Mouse (Mus musculus) forebrain, embryonic 11.5 days (tissue): ENCODE results near the gene 2900026A02Rik. TPM values are rescaled to one million over a fixed set of nuclear protein-coding genes. Genes with fewer than 3 reads are reported as not detected.

Experiments used
- ATAC-seq: fragments of 200-750 bp; cut with Nextera tagmentation; replicated peaks from 2 replicates; pipeline ENCODE4 v1.8.0; 2017; ENCODE audit warnings: moderate TSS enrichment; ENCODE audit not compliant: low FRiP score
- DNase-seq: peaks from one replicate; pipeline ENCODE4 v3.0.0-alpha.2; 2017; ENCODE audit warnings: low spot score
- H3K27ac ChIP-seq: fragments of 300-500 bp; sonication (generic); 2 replicates; pipeline ENCODE4 v1.5.1; 2014; ENCODE audit warnings: low read depth, low read length
- H3K27me3 ChIP-seq: fragments of 300-500 bp; sonication (generic); 2 replicates; pipeline ENCODE4 v1.6.1; 2014; ENCODE audit warnings: mild to moderate bottlenecking, low read length, mixed read lengths; ENCODE audit not compliant: control insufficient read depth, insufficient read depth
- H3K36me3 ChIP-seq: fragments of 300-500 bp; sonication (generic); 2 replicates; pipeline ENCODE4 v1.6.1; 2014; ENCODE audit warnings: mild to moderate bottlenecking, low read length, moderate library complexity, mixed read lengths; ENCODE audit not compliant: control insufficient read depth, insufficient read depth
- H3K4me1 ChIP-seq: fragments of 300-500 bp; sonication (generic); replicated peaks from 2 replicates; pipeline ENCODE4 v1.6.1; 2014; ENCODE audit warnings: low read length, mixed read lengths; ENCODE audit not compliant: control insufficient read depth, insufficient read depth
- H3K4me2 ChIP-seq: fragments of 300-500 bp; sonication (generic); 2 replicates; pipeline ENCODE4 v1.6.1; 2014; ENCODE audit warnings: low read depth, mild to moderate bottlenecking, low read length, moderate library complexity, mixed read lengths; ENCODE audit not compliant: severe bottlenecking
- H3K4me3 ChIP-seq: fragments of 300-500 bp; sonication (generic); 2 replicates; pipeline ENCODE4 v1.5.1; 2014; ENCODE audit warnings: low read depth, low read length
- H3K9ac ChIP-seq: fragments of 300-500 bp; sonication (generic); 2 replicates; pipeline ENCODE4 v1.6.1; 2014; ENCODE audit warnings: low read length
- H3K9me3 ChIP-seq: fragments of 300-500 bp; sonication (generic); 2 replicates; pipeline ENCODE4 v1.6.1; 2016; ENCODE audit warnings: low read length, mixed read lengths; ENCODE audit not compliant: control insufficient read depth
- WGBS: fragments of 180-500 bp; shearing (Covaris S2); extraction: QIAGEN DNeasy Blood & Tissue Kit; methylation state at CpG from one replicate; pipeline ENCODE4 v1.1.7; 2014; 5-methylcytosine and 5-hydroxymethylcytosine counted together
- polyA plus RNA-seq: library from polyadenylated mRNA; unstranded; fragments of >200 nt; fragmentation: Nextera tagmentation; extraction: Ambion mirVana; gene quantifications from 2 replicates; pipeline ENCODE4 v1.2.1, GENCODE M21; 2014

The 2900026A02Rik gene
- polyA plus RNA-seq, 1 experiment from 2014 or later = 3.4 TPM

DNA sequence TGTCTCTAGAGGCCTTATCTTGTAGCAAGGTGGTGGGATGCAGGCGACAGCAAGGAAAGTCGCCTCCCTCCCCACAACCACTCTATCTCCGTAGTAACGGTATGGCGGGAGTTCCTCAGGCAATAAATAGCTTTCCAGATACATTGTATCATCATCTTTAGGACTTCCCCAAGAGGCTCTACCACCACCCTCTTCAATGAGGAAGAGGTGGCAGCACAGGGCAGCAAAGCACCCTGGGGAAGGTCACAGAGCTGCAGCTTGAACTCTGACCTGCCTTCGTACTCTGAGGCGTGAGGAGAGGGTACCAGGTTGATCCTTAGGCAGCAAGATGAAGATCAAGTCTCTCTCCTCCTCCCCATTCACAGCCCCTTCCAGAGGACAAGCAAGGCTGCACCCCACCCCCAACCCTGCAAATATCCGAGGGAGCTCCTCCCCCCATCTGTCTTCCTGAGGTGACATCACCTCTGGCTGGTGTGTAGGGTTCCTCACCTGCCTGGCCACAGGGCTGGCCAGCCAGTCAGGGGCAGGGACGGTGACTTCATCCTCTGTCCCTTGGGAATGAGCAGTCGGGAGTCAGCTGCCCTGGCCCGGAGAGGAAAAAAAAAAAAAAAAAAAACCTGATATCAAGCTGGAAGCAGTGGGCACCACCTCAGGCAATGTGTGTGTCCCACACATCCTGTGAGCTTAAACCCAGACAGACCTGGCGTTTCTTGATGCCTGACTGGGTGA, 98.5 kb downstream of the 2900026A02Rik start:
- Histone ChIP-seq H3K4me3 (no peak overlapping the region), H3K4me2 (no peak overlapping the region), H3K9ac (no peak overlapping the region), H3K27ac (no peak overlapping the region), H3K36me3 (no peaks in the 10 kb centered on the region), H3K27me3 (no peaks in the 10 kb centered on the region), H3K9me3 (no peaks in the 10 kb centered on the region), H3K4me1 (0 out of 2 replicates have a peak, but pooled peaks cover 5% of the 10 kb centered on the region)
- DNase-seq = no peak
- ATAC-seq = no peak
- 56% methylated on average over 12 of the region's 12 CpGs for WGBS

GRCm38 (mm10) chr5:113121591-113121875, 99.5 kb downstream of the 2900026A02Rik start:
- no peak overlapping the region for H3K27ac ChIP-seq

GRCm38 (mm10) chr5:113120741-113121590, 100.1 kb downstream of the 2900026A02Rik start:
- H3K9me3 ChIP-seq = no peaks in the 10 kb centered on the region
- no peak for ATAC-seq
- H3K27me3 ChIP-seq = no peaks in the 10 kb centered on the region
- H3K4me2 ChIP-seq = no peak overlapping the region
- DNase-seq = no peak
- no peaks in the 10 kb centered on the region for H3K36me3 ChIP-seq
- H3K9ac ChIP-seq = no peak overlapping the region; the same call in 1 of the 2 replicates
- H3K4me3 ChIP-seq = no peak overlapping the region
- 0 out of 2 replicates have a peak, but pooled peaks cover 5% of the 10 kb centered on the region for H3K4me1 ChIP-seq
- 46% methylated on average over 15 of the region's 15 CpGs for WGBS
- H3K27ac ChIP-seq = no peak overlapping the region

More at GRCm38 (mm10) chr5:113121591-113121875, 99.5 kb downstream of the 2900026A02Rik start:
- H3K9ac ChIP-seq = no peak overlapping the region
- no peaks in the 10 kb centered on the region for H3K36me3 ChIP-seq
- 0 out of 2 replicates have a peak, but pooled peaks cover 5% of the 10 kb centered on the region for H3K4me1 ChIP-seq
- ATAC-seq (no peak), DNase-seq (no peak)
- no peaks in the 10 kb centered on the region for H3K9me3 ChIP-seq
- H3K4me2 ChIP-seq = no peak overlapping the region
- no peak overlapping the region for H3K4me3 ChIP-seq
- 67% methylated on average over 6 of the region's 6 CpGs for WGBS
- no peaks in the 10 kb centered on the region for H3K27me3 ChIP-seq

DNA sequence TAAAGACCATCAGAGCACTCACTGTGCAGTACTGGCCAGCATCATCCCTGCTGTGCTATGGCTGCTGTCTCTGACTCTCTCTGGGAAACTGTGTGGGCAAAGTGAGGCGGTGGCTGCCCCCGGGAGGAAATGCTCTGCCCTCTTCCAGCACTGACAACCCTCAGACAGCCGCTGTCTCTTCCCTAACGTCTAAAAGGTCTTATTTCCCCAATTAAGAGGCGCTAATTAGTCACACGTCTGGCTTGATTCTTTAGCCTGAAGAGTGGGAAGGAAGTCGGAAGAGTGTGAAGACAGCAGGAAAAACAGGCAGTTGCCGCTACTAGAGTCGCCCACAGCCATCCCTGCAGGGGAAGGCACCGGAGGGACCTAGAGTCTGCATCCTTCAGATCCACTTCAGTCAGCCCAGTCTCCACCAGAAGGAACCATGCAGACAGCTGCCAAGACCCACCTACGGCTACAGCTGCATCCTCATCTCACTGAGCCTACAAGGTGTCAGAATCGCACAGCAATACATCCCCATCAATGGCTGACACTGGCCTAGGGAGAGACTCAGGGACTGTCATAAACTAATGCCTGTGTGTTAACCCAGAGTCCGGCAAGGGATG, 101.1 kb downstream of the 2900026A02Rik start:
- WGBS = 40% methylated on average over 13 of the region's 13 CpGs

DNA sequence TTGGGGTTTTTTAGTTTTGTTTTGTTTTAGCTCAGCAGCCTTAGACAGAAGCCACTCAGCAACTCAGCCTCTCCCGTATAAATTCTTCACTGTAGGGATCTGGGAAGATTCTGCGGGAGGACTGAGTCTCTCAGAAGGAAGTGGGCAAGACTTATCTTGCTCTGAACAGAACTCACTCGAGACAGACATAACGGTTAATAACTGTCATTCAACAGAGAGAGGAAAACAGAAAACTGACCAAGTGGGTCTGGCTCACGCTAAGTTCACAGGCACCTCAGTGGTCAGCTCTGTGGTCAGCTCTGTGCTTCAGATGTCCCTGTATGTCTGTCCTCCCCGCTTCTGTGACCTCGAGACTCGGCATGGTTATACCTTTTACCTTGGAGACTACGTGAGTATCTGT, 101.7 kb downstream of the 2900026A02Rik start:
- Histone ChIP-seq H3K4me2 (no peak overlapping the region), H3K9me3 (no peaks in the 10 kb centered on the region), H3K4me3 (no peak overlapping the region), H3K9ac (no peak overlapping the region), H3K36me3 (no peaks in the 10 kb centered on the region), H3K27me3 (no peaks in the 10 kb centered on the region), H3K27ac (no peak overlapping the region), H3K4me1 (0 out of 2 replicates have a peak, but pooled peaks cover 5% of the 10 kb centered on the region)
- 89% methylated on average over 9 of the region's 9 CpGs for WGBS
- DNase-seq (no peak), ATAC-seq (no peak)

More for the DNA sequence above, 101.1 kb downstream of the 2900026A02Rik start:
- Histone ChIP-seq H3K4me1 (0 out of 2 replicates have a peak, but pooled peaks cover 5% of the 10 kb centered on the region), H3K36me3 (no peaks in the 10 kb centered on the region), H3K27me3 (no peaks in the 10 kb centered on the region), H3K4me3 (no peak overlapping the region), H3K27ac (no peak overlapping the region), H3K9me3 (no peaks in the 10 kb centered on the region), H3K9ac (peak overlapping the region; percentile 32; the same call in 1 of the 2 replicates), H3K4me2 (no peak overlapping the region)
- DNase-seq = no peak
- ATAC-seq = no peak

GRCm38 (mm10) chr5:113118695-113119094, 102.3 kb downstream of the 2900026A02Rik start:
- Histone ChIP-seq H3K4me2 (no peak overlapping the region), H3K27ac (no peak overlapping the region), H3K4me3 (no peak overlapping the region), H3K4me1 (0 out of 2 replicates have a peak, but pooled peaks cover 5% of the 10 kb centered on the region), H3K36me3 (no peaks in the 10 kb centered on the region), H3K27me3 (no peaks in the 10 kb centered on the region), H3K9me3 (no peaks in the 10 kb centered on the region), H3K9ac (no peak overlapping the region)
- DNase-seq (no peak), ATAC-seq (no peak)
- WGBS = 54% methylated on average over 6 of the region's 6 CpGs

- 0 out of 2 replicates have a peak, but pooled peaks cover 9% of the 10 kb centered on the region for H3K4me1 ChIP-seq
- no peak for DNase-seq
- WGBS = 94% methylated on average over 5 of the region's 5 CpGs
- no peak overlapping the region for H3K9ac ChIP-seq
- no peak overlapping the region for H3K4me2 ChIP-seq
- no peaks in the 10 kb centered on the region for H3K9me3 ChIP-seq
- no peak overlapping the region for H3K4me3 ChIP-seq
- ATAC-seq = no peak
- no peaks in the 10 kb centered on the region for H3K36me3 ChIP-seq
- H3K27ac ChIP-seq = no peak overlapping the region
- no peaks in the 10 kb centered on the region for H3K27me3 ChIP-seq
These were observed 103.7 kb downstream of the 2900026A02Rik start for GRCm38 (mm10) chr5:113117361-113117760.

- Histone ChIP-seq H3K9me3 (no peaks in the 10 kb centered on the region), H3K4me2 (no peak overlapping the region), H3K9ac (no peak overlapping the region), H3K36me3 (no peaks in the 10 kb centered on the region), H3K4me1 (peaks cover 8% of the 10 kb centered on the region; the same call in 1 of the 2 replicates), H3K4me3 (no peak overlapping the region), H3K27ac (no peak overlapping the region), H3K27me3 (no peaks in the 10 kb centered on the region)
- WGBS = 65% methylated on average over 10 of the region's 10 CpGs
- ATAC-seq = no peak
- DNase-seq = no peak
These were observed 105.1 kb downstream of the 2900026A02Rik start for GRCm38 (mm10) chr5:113115896-113116295.
